Mouse (Mus musculus): ENCODE results near the gene Opn1mw. TPM values are rescaled to one million over a fixed set of nuclear protein-coding genes. Genes with fewer than 3 reads are reported as not detected.

Gene Opn1mw
- 0.41 and 0.55 TPM in 2 replicates for polyA plus RNA-seq (2021; fragmentation: Nextera tagmentation)
- long read RNA-seq, experiment 1, partial matches to known transcripts, result 0 of 3 reads
- long read RNA-seq, experiment 1, other reads (novel, unspliced or antisense), result 3 of 3 reads
- long read RNA-seq, experiment 2, result 0 reads

GRCm38 (mm10) chrX:74127164-74127563, at the start of gene Opn1mw:
Opn1mw (plus strand) TSS chrX:74127464.

GRCm38 (mm10) chrX:74135263-74135662, 8.0 kb downstream of the Opn1mw start, which contains the start of gene Mecp2:
Mecp2 (minus strand) TSS chrX:74135363.

GRCm38 (mm10) chrX:74167738-74168137, 40.5 kb downstream of the Opn1mw start, which contains the start of gene Tex28:
Tex28 (minus strand) TSS chrX:74167838.

GRCm38 (mm10) chrX:74176959-74177358, 49.7 kb downstream of the Opn1mw start, which contains the start of gene Tktl1:
Tktl1 (plus strand) TSS chrX:74177259.

Other genes starting within 250 kb of the Opn1mw start
- gene Avpr2, start 235.4 kb upstream of the Opn1mw start, polyA plus RNA-seq (2021; fragmentation: Nextera tagmentation), result not detected in 2 replicates
- gene L1cam, start 231.4 kb upstream of the Opn1mw start, polyA plus RNA-seq (2021; fragmentation: Nextera tagmentation), result 27.9 and 34.5 TPM in 2 replicates
- 0.51 and 0.67 TPM in 2 replicates for gene Arhgap4, start 205.6 kb upstream of the Opn1mw start, polyA plus RNA-seq (2021; fragmentation: Nextera tagmentation)
- gene Naa10, start 205.5 kb upstream of the Opn1mw start, polyA plus RNA-seq (2021; fragmentation: Nextera tagmentation), result 98.4 and 109 TPM in 2 replicates
- gene Renbp, start 196.6 kb upstream of the Opn1mw start, polyA plus RNA-seq (2021; fragmentation: Nextera tagmentation), result 9.4 and 10.0 TPM in 2 replicates
- 20.0 and 21.0 TPM in 2 replicates for gene Hcfc1, start 161.1 kb upstream of the Opn1mw start, polyA plus RNA-seq (2021; fragmentation: Nextera tagmentation)
- 4.4 and 5.3 TPM in 2 replicates for gene Irak1, start 103.5 kb upstream of the Opn1mw start, polyA plus RNA-seq (2021; fragmentation: Nextera tagmentation)
- 6.5 and 6.8 TPM in 2 replicates for gene Mecp2, start 7.9 kb downstream of the Opn1mw start, polyA plus RNA-seq (2021; fragmentation: Nextera tagmentation)
- gene Tex28, start 40.4 kb downstream of the Opn1mw start, polyA plus RNA-seq (2021; fragmentation: Nextera tagmentation), result not detected in 2 replicates
- not detected in 2 replicates for gene Tktl1, start 49.8 kb downstream of the Opn1mw start, polyA plus RNA-seq (2021; fragmentation: Nextera tagmentation)
- gene Flna, start 122.4 kb downstream of the Opn1mw start, polyA plus RNA-seq (2021; fragmentation: Nextera tagmentation), result 2.1 and 4.3 TPM in 2 replicates
- gene Emd, start 127.2 kb downstream of the Opn1mw start, polyA plus RNA-seq (2021; fragmentation: Nextera tagmentation), result 7.1 and 8.8 TPM in 2 replicates
- 1,201 and 1,311 TPM in 2 replicates for gene Rpl10, start 143.3 kb downstream of the Opn1mw start, polyA plus RNA-seq (2021; fragmentation: Nextera tagmentation)
- 29.8 and 29.9 TPM in 2 replicates for gene Taz, start 154.4 kb downstream of the Opn1mw start, polyA plus RNA-seq (2021; fragmentation: Nextera tagmentation)
- gene Dnase1l1, start 154.9 kb downstream of the Opn1mw start, polyA plus RNA-seq (2021; fragmentation: Nextera tagmentation), result 1.7 and 2.5 TPM in 2 replicates
- 140 and 145 TPM in 2 replicates for gene Atp6ap1, start 169.6 kb downstream of the Opn1mw start, polyA plus RNA-seq (2021; fragmentation: Nextera tagmentation)
- gene Gdi1, start 177.5 kb downstream of the Opn1mw start, polyA plus RNA-seq (2021; fragmentation: Nextera tagmentation), result 178 and 191 TPM in 2 replicates
- 23.2 and 25.5 TPM in 2 replicates for gene Fam50a, start 185.6 kb downstream of the Opn1mw start, polyA plus RNA-seq (2021; fragmentation: Nextera tagmentation)
- gene Plxna3, start 201.6 kb downstream of the Opn1mw start, polyA plus RNA-seq (2021; fragmentation: Nextera tagmentation), result 1.3 and 1.4 TPM in 2 replicates
- 44.3 and 46.1 TPM in 2 replicates for gene Lage3, start 226.2 kb downstream of the Opn1mw start, polyA plus RNA-seq (2021; fragmentation: Nextera tagmentation)
- gene Ubl4a, start 245.8 kb downstream of the Opn1mw start, polyA plus RNA-seq (2021; fragmentation: Nextera tagmentation), result 95.4 and 96.6 TPM in 2 replicates
- 4.0 and 4.5 TPM in 2 replicates for gene Slc10a3, start 245.9 kb downstream of the Opn1mw start, polyA plus RNA-seq (2021; fragmentation: Nextera tagmentation)

Measured in layer of hippocampus, adult 6 months (tissue).